Mouse (Mus musculus): Measurements from ENCODE around the gene Olfr670. TPM values are rescaled to one million over a fixed set of nuclear protein-coding genes. Genes with fewer than 3 reads are reported as not detected.

The Olfr670 gene
- polyA plus RNA-seq, 1 experiment = not detected

- TF ChIP-seq CTCF (IDR thresholded peaks at IDR 0.05; ENCODE audit: borderline replicate concordance, control insufficient read depth, extremely low read depth, insufficient read depth, low read length, poor library complexity) = no peak
- no peak for TF ChIP-seq POLR2A (IDR thresholded peaks at IDR 0.05; ENCODE audit: control insufficient read depth, extremely low read depth, insufficient read depth, low read length, poor library complexity)
- Histone ChIP-seq H3K4me1 (replicated peaks; ENCODE audit: control insufficient read depth, insufficient read depth, low read length) (no peaks in the 10 kb centered on the region), H3K36me3 (ENCODE audit: control insufficient read depth, insufficient read depth, low read length) (no peaks in the 10 kb centered on the region), H3K27ac (ENCODE audit: control insufficient read depth, insufficient read depth, low read length) (no peak within 1 kb of the TSS), H3K27me3 (ENCODE audit: control insufficient read depth, insufficient read depth, low read length) (no peaks in the 10 kb centered on the region), H3K4me3 (ENCODE audit: control insufficient read depth, insufficient read depth, low read length) (no peak within 1 kb of the TSS)
- 95% methylated on average over 1 of the region's 1 CpGs for WGBS
- DNase-seq = no peak
Measured at GRCm38 (mm10) chr7:104921382-104921781, 41.0 kb downstream of the Olfr670 start, which contains the start of gene Olfr667. Gene Olfr667 (minus strand): TSS chr7:104921482.

Other genes with a start within 250 kb of the Olfr670 start
- gene Usp17le, start 185.2 kb downstream of the Olfr670 start, polyA plus RNA-seq (2012; rRNA removed) = 0.08 and 0.12 TPM in 2 replicates
- gene Usp17lb, start 120.0 kb downstream of the Olfr670 start, polyA plus RNA-seq (2012; rRNA removed) = not detected in 2 replicates
- gene Usp17la, start 105.6 kb downstream of the Olfr670 start, polyA plus RNA-seq (2012; rRNA removed) = not detected in 2 replicates
- not detected in 2 replicates for gene Olfr665, start 84.6 kb downstream of the Olfr670 start, polyA plus RNA-seq (2012; rRNA removed)
- gene Olfr666, start 66.7 kb downstream of the Olfr670 start, polyA plus RNA-seq (2012; rRNA removed) = not detected in 2 replicates
- not detected in 2 replicates for gene Olfr667, start 41.1 kb downstream of the Olfr670 start, polyA plus RNA-seq (2012; rRNA removed)
- gene Olfr668, start 34.6 kb downstream of the Olfr670 start, polyA plus RNA-seq (2012; rRNA removed) = not detected in 2 replicates
- gene Olfr669, start 28.4 kb downstream of the Olfr670 start, polyA plus RNA-seq (2012; rRNA removed) = not detected in 2 replicates
- not detected in 2 replicates for gene Olfr671, start 16.5 kb upstream of the Olfr670 start, polyA plus RNA-seq (2012; rRNA removed)
- gene Olfr672, start 39.4 kb upstream of the Olfr670 start, polyA plus RNA-seq (2012; rRNA removed) = not detected in 2 replicates
- not detected in 2 replicates for gene Olfr675, start 65.8 kb upstream of the Olfr670 start, polyA plus RNA-seq (2012; rRNA removed)
- not detected in 2 replicates for gene Olfr676, start 70.1 kb upstream of the Olfr670 start, polyA plus RNA-seq (2012; rRNA removed)
- not detected in 2 replicates for gene Olfr677, start 88.8 kb upstream of the Olfr670 start, polyA plus RNA-seq (2012; rRNA removed)
- gene Olfr678, start 101.9 kb upstream of the Olfr670 start, polyA plus RNA-seq (2012; rRNA removed) = not detected in 2 replicates
- gene Olfr679, start 118.6 kb upstream of the Olfr670 start, polyA plus RNA-seq (2012; rRNA removed) = 0.01 TPM in 1 of 2 replicates, not detected in the other
- not detected in 2 replicates for gene Olfr680-ps1, start 130.2 kb upstream of the Olfr670 start, polyA plus RNA-seq (2012; rRNA removed)
- gene Olfr681, start 154.2 kb upstream of the Olfr670 start, polyA plus RNA-seq (2012; rRNA removed) = not detected in 2 replicates
- gene Olfr683, start 184.4 kb upstream of the Olfr670 start, polyA plus RNA-seq (2012; rRNA removed) = not detected in 2 replicates
- gene Olfr684, start 201.0 kb upstream of the Olfr670 start, polyA plus RNA-seq (2012; rRNA removed) = not detected in 2 replicates
- gene Olfr685, start 223.4 kb upstream of the Olfr670 start, polyA plus RNA-seq (2012; rRNA removed) = not detected in 2 replicates
- not detected in 2 replicates for gene Olfr686, start 244.9 kb upstream of the Olfr670 start, polyA plus RNA-seq (2012; rRNA removed)